Mouse (Mus musculus) limb, embryonic 14.5 days (tissue): ENCODE data around the gene Atp1a3. TPM values are rescaled to one million over a fixed set of nuclear protein-coding genes. Genes with fewer than 3 reads are reported as not detected.

Experiments used
- ATAC-seq: fragments of 200-750 bp; cut with Nextera tagmentation; 2 replicates; pipeline ENCODE4 v1.8.0; 2017; ENCODE audit warnings: low read depth, moderate number of reproducible peaks, moderate TSS enrichment; ENCODE audit not compliant: low FRiP score
- DNase-seq: peaks from one replicate; pipeline ENCODE4 v3.0.0-alpha.2; 2015; ENCODE audit warnings: low spot score
- H3K27ac ChIP-seq: fragments of 300-500 bp; sonication (generic); replicated peaks from 2 replicates; pipeline ENCODE4 v1.5.1; 2014; ENCODE audit warnings: low read depth, mild to moderate bottlenecking, low read length, moderate library complexity, mixed read lengths
- H3K27me3 ChIP-seq: fragments of 300-500 bp; sonication (generic); 2 replicates; pipeline ENCODE4 v1.6.1; 2014; ENCODE audit warnings: low read length, mixed read lengths; ENCODE audit not compliant: control insufficient read depth, insufficient read depth
- H3K36me3 ChIP-seq: fragments of 300-500 bp; sonication (generic); 2 replicates; pipeline ENCODE4 v1.6.1; 2014; ENCODE audit warnings: mild to moderate bottlenecking, low read length, moderate library complexity, mixed read lengths; ENCODE audit not compliant: control insufficient read depth, insufficient read depth
- H3K4me1 ChIP-seq: fragments of 300-500 bp; sonication (generic); 2 replicates; pipeline ENCODE4 v1.6.1; 2014; ENCODE audit warnings: antibody characterized with exemption, low read length, mixed read lengths; ENCODE audit not compliant: control insufficient read depth, insufficient read depth
- H3K4me2 ChIP-seq: fragments of 300-500 bp; sonication (generic); replicated peaks from 2 replicates; pipeline ENCODE4 v1.6.1; 2014; ENCODE audit warnings: low read depth, mild to moderate bottlenecking, low read length, moderate library complexity; ENCODE audit not compliant: severe bottlenecking
- H3K4me3 ChIP-seq: fragments of 300-500 bp; sonication (generic); replicated peaks from 2 replicates; pipeline ENCODE4 v1.5.1; 2014; ENCODE audit warnings: low read length
- H3K9ac ChIP-seq: fragments of 300-500 bp; sonication (generic); 2 replicates; pipeline ENCODE4 v1.6.1; 2014; ENCODE audit warnings: mild to moderate bottlenecking, low read depth, low read length, moderate library complexity; ENCODE audit not compliant: severe bottlenecking
- H3K9me3 ChIP-seq: fragments of 300-500 bp; sonication (generic); 2 replicates; pipeline ENCODE4 v1.6.1; 2016; ENCODE audit warnings: low read length; ENCODE audit not compliant: control insufficient read depth
- POLR2A ChIP-seq: fragments of 200-500 bp; IDR thresholded peaks from 2 replicates; pipeline ENCODE4 v1.8.0; 2012; ENCODE audit warnings: inconsistent platforms, mild to moderate bottlenecking, moderate library complexity, borderline replicate concordance; ENCODE audit not compliant: insufficient read depth, insufficient read length; ENCODE audit errors: extremely low read depth
- WGBS: fragments of 180-500 bp; shearing (Covaris S2); extraction: QIAGEN DNeasy Blood & Tissue Kit; methylation state at CpG from one replicate; pipeline ENCODE4 v1.1.7; 2014; 5-methylcytosine and 5-hydroxymethylcytosine counted together
- polyA plus RNA-seq, 2 experiments: library from polyadenylated mRNA; depleted of rRNA in 1 of 2; stranded (reverse) in 1 of 2; unstranded in 1 of 2; fragments of >200 nt; fragmentation: Nextera tagmentation in 1 of 2; extraction: Ambion mirVana in 1 of 2; gene quantifications; 2 replicates each; pipeline versions ENCODE4 v1.2.1 to v1.2.3; 2012 to 2014

Atp1a3 gene
- polyA plus RNA-seq, 2 experiments: 0.69 to 0.84 TPM

- H3K9ac ChIP-seq: no peak overlapping the region
- H3K36me3 ChIP-seq: peaks cover 14% of the 10 kb centered on the region
- ATAC-seq (peak; percentile 55), DNase-seq (peak; percentile 84)
- H3K4me1 ChIP-seq: 0 out of 2 replicates have a peak, but pooled peaks cover 10% of the 10 kb centered on the region
- H3K9me3 ChIP-seq: no peaks in the 10 kb centered on the region
- no peak overlapping the region for H3K4me3 ChIP-seq
- WGBS: 2% methylated on average over 13 of the region's 17 CpGs
- no peak for TF ChIP-seq POLR2A
- no peak overlapping the region for H3K4me2 ChIP-seq
- no peak overlapping the region for H3K27ac ChIP-seq
- peaks cover 90% of the 10 kb centered on the region for H3K27me3 ChIP-seq
These were observed 2.9 kb upstream of the Atp1a3 start for GRCm38 (mm10) chr7:25008635-25009034.

- Histone ChIP-seq H3K9me3 (no peaks in the 10 kb centered on the region), H3K4me1 (0 out of 2 replicates have a peak, but pooled peaks cover 10% of the 10 kb centered on the region), H3K27me3 (peaks cover 84% of the 10 kb centered on the region), H3K4me3 (no peak overlapping the region), H3K4me2 (no peak overlapping the region), H3K9ac (no peak overlapping the region), H3K36me3 (peaks cover 7% of the 10 kb centered on the region; the same call in 1 of the 2 replicates), H3K27ac (no peak overlapping the region)
- ATAC-seq (no peak), DNase-seq (no peak)
- no peak for TF ChIP-seq POLR2A
- WGBS: 33% methylated on average over 7 of the region's 8 CpGs
These were observed 2.0 kb upstream of the Atp1a3 start for GRCm38 (mm10) chr7:25007609-25008374.

GRCm38 (mm10) chr7:25006586-25007364 is 1.0 kb upstream of the Atp1a3 start:
- H3K9ac ChIP-seq: no peak overlapping the region
- ATAC-seq (no peak), DNase-seq (no peak)
- H3K27ac ChIP-seq: no peak overlapping the region
- H3K4me2 ChIP-seq: no peak overlapping the region
- no peaks in the 10 kb centered on the region for H3K9me3 ChIP-seq
- TF ChIP-seq POLR2A: no peak
- no peak overlapping the region for H3K4me3 ChIP-seq
- H3K27me3 ChIP-seq: peaks cover 75% of the 10 kb centered on the region
- WGBS: 80% methylated on average over 12 of the region's 12 CpGs
- H3K4me1 ChIP-seq: 0 out of 2 replicates have a peak, but pooled peaks cover 10% of the 10 kb centered on the region
- H3K36me3 ChIP-seq: no peaks in the 10 kb centered on the region

- Histone ChIP-seq H3K4me3 (peak overlapping the region; percentile 38; the same call in 1 of the 2 replicates), H3K9me3 (no peaks in the 10 kb centered on the region), H3K27ac (no peak overlapping the region), H3K9ac (no peak overlapping the region), H3K4me1 (0 out of 2 replicates have a peak, but pooled peaks cover 10% of the 10 kb centered on the region), H3K4me2 (peak overlapping the region; percentile 66; the same call in 1 of the 2 replicates), H3K27me3 (peaks cover 69% of the 10 kb centered on the region), H3K36me3 (no peaks in the 10 kb centered on the region)
- WGBS: 77% methylated on average over 3 of the region's 3 CpGs
- no peak for DNase-seq
- TF ChIP-seq POLR2A: no peak
- no peak for ATAC-seq
These were observed 413 bp upstream of the Atp1a3 start for GRCm38 (mm10) chr7:25006171-25006570.

- H3K9me3 ChIP-seq: no peaks in the 10 kb centered on the region
- 0 out of 2 replicates have a peak, but pooled peaks cover 6% of the 10 kb centered on the region for H3K4me1 ChIP-seq
- no peak overlapping the region for H3K9ac ChIP-seq
- H3K27ac ChIP-seq: no peak overlapping the region
- no peak for TF ChIP-seq POLR2A
- H3K27me3 ChIP-seq: peaks cover 55% of the 10 kb centered on the region
- DNase-seq: no peak
- H3K36me3 ChIP-seq: no peaks in the 10 kb centered on the region
- H3K4me3 ChIP-seq: no peak overlapping the region
- no peak overlapping the region for H3K4me2 ChIP-seq
- no peak for ATAC-seq
- WGBS: 41% methylated on average over 7 of the region's 9 CpGs
These were observed 952 bp downstream of the Atp1a3 start for GRCm38 (mm10) chr7:25004806-25005205.
